Mouse (Mus musculus): ENCODE data around the gene Gdpd3. TPM values are rescaled to one million over a fixed set of nuclear protein-coding genes. Genes with fewer than 3 reads are reported as not detected.

The Gdpd3 gene
- total and polyA plus RNA-seq, 2 experiments from 2014 or later, result 0.97 to 2.5 TPM

DNA sequence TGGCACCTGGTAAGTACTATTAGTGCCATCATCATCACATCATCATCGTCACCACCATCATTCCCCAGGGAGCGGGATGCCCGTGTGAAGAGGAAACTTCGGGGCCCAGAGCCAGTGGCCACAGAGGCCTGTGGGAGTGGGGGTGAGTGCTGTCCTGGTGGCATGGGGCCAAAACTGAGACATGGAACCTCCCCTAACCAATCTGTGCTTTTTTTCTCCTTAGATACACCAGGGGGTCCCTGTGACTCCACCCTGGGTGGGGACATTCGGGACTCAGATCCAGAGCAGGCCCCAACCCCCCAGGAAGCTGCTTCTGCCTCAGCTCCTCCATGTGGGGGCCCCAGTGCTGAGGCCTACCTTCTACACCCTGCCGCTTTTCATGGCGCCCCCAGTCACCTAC, 18.3 kb downstream of the Gdpd3 start:
- Histone ChIP-seq H3K36me3 (ENCODE audit: insufficient read depth) (peaks cover 61% of the 10 kb centered on the region), H3K4me1 (ENCODE audit: insufficient read depth) (peaks cover 5% of the 10 kb centered on the region; the same call in 1 of the 2 replicates), H3K27ac (ENCODE audit: low read depth, low read length) (no peak overlapping the region), H3K4me3 (ENCODE audit: low read depth, low read length) (no peak overlapping the region), H3K9me3 (ENCODE audit: low read length) (no peaks in the 10 kb centered on the region), H3K4me2 (ENCODE audit: low read depth) (no peak overlapping the region), H3K9ac (no peak overlapping the region), H3K27me3 (ENCODE audit: insufficient read depth, low read length) (no peaks in the 10 kb centered on the region)
- TF ChIP-seq CTCF (IDR thresholded peaks at IDR 0.05; ENCODE audit: low read depth), result no peak
- DNase-seq, result no peak
- no peak for ATAC-seq
- WGBS, result 92% methylated on average over 7 of the region's 7 CpGs

DNA sequence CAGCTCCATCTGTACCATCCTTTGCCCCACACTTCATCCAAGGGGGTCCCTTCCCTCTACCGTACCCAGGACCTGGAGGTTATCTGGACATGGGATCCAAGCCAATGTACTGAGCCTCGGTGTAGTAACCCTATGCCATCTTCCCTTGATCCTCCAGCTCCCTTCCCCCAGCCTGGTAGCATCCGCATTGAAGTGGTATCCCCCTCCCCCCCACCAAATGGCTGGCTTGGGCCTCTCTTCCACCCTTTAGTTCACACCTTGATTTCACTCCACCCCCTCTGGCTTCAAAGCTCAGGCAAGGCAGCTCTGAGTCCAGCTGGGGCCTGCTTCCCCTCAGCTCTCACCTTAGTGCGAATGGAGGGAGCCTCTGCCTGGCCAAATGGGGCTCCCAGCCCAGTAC, 18.9 kb downstream of the Gdpd3 start:
- no peak overlapping the region for H3K9ac ChIP-seq
- no peak overlapping the region for H3K4me2 ChIP-seq (ENCODE audit: low read depth)
- peaks cover 5% of the 10 kb centered on the region; the same call in 1 of the 2 replicates for H3K4me1 ChIP-seq (ENCODE audit: insufficient read depth)
- DNase-seq (no peak), ATAC-seq (no peak)
- no peak overlapping the region for H3K4me3 ChIP-seq (ENCODE audit: low read depth, low read length)
- H3K27me3 ChIP-seq (ENCODE audit: insufficient read depth, low read length), result no peaks in the 10 kb centered on the region
- no peak for TF ChIP-seq CTCF (IDR thresholded peaks at IDR 0.05; ENCODE audit: low read depth)
- no peaks in the 10 kb centered on the region for H3K9me3 ChIP-seq (ENCODE audit: low read length)
- WGBS, result 86% methylated on average over 4 of the region's 4 CpGs
- peaks cover 67% of the 10 kb centered on the region for H3K36me3 ChIP-seq (ENCODE audit: insufficient read depth)
- no peak overlapping the region for H3K27ac ChIP-seq (ENCODE audit: low read depth, low read length)

- Histone ChIP-seq H3K27me3 (ENCODE audit: insufficient read depth, low read length) (no peaks in the 10 kb centered on the region), H3K4me2 (ENCODE audit: low read depth) (no peak overlapping the region), H3K4me3 (ENCODE audit: low read depth, low read length) (no peak overlapping the region), H3K36me3 (ENCODE audit: insufficient read depth) (peaks cover 68% of the 10 kb centered on the region), H3K27ac (ENCODE audit: low read depth, low read length) (no peak overlapping the region), H3K9ac (no peak overlapping the region), H3K4me1 (ENCODE audit: insufficient read depth) (peaks cover 2% of the 10 kb centered on the region; the same call in 1 of the 2 replicates), H3K9me3 (ENCODE audit: low read length) (no peaks in the 10 kb centered on the region)
- no peak for DNase-seq
- 92% methylated on average over 14 of the region's 14 CpGs for WGBS
- ATAC-seq, result no peak
- no peak for TF ChIP-seq CTCF (IDR thresholded peaks at IDR 0.05; ENCODE audit: low read depth)
These were observed 20.0 kb downstream of the Gdpd3 start for GRCm38 (mm10) chr7:126786142-126786541.

DNA sequence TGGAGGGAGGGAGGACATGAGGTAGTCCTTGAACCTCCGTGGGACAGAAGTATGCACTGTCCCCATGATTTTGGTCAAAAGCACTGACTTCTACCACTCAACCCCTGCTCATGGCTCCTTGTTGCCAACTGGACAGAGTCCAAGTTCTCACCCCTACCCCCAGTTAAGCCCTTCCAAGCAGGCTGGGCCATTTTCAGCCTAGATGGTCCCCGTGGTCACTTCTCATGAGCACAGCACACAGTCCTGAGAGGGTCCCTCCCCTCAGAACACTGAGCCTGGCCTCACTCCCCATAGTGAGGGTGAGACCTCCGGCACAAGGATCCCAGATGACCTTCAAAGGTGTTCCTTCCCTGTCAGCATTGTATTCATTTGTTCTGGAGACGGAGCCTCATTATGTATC, 23.0 kb downstream of the Gdpd3 start:
- peaks cover 64% of the 10 kb centered on the region for H3K36me3 ChIP-seq (ENCODE audit: insufficient read depth)
- H3K9me3 ChIP-seq (ENCODE audit: low read length), result no peaks in the 10 kb centered on the region
- no peak overlapping the region for H3K4me2 ChIP-seq (ENCODE audit: low read depth)
- ATAC-seq (no peak), DNase-seq (no peak)
- no peaks in the 10 kb centered on the region for H3K27me3 ChIP-seq (ENCODE audit: insufficient read depth, low read length)
- WGBS, result 90% methylated on average over 4 of the region's 4 CpGs
- no peak for TF ChIP-seq CTCF (IDR thresholded peaks at IDR 0.05; ENCODE audit: low read depth)
- H3K4me3 ChIP-seq (ENCODE audit: low read depth, low read length), result no peak overlapping the region
- H3K4me1 ChIP-seq (ENCODE audit: insufficient read depth), result peaks cover 4% of the 10 kb centered on the region; the same call in 1 of the 2 replicates
- H3K27ac ChIP-seq (ENCODE audit: low read depth, low read length), result no peak overlapping the region
- H3K9ac ChIP-seq, result no peak overlapping the region

DNA sequence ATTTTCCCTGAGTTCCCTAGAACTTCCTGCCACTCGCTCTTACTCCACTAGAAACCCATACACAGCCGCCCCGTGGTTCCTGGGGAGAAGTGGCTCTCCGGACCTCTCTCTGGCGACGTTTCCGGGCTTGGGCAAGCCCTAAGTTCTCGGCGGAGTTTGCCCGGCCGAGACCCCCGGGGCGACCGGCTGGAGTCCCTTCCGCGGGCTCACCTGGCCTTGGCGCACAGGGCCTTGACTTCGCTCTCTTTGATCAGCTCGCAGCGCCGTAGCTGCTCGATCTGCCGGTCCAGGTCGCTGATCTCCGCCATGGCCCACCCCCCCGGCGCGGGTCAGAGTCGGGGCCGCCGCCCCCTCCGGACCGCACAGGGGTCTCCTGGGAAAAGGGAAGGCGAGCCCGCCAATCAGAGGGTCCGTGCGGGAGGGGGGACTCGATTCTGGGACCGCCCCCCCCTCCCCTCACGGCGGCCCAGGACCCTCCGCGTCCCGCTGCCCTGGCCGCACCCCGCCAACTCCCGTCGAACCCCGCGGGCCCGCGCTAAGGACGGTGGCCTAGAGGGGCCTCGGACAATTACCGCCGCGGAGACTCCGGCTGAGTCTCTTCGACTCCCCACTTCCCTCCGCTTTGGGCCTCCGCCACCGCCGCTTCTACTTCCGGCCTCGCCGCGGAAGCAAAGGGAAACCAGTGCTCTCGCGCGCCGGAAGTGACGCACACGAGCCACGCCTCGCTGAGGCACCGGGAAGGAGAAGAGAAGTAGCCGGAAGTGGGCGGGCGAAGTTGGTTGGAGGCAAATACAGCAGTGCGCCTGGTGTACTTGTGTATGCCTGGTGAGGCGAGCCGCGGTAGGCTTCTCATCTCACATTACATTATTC, 26.0 kb downstream of the Gdpd3 start, which contains the start of gene Ppp4c:
Ppp4c (minus strand) TSS at position 646 of the 870 bp plus-strand sequence.
- no peak for TF ChIP-seq CTCF (IDR thresholded peaks at IDR 0.05; ENCODE audit: low read depth)
- Histone ChIP-seq H3K4me1 (ENCODE audit: insufficient read depth) (peaks cover 4% of the 10 kb centered on the region; the same call in 1 of the 2 replicates), H3K4me2 (ENCODE audit: low read depth) (peak within 1 kb of the TSS; percentile 86), H3K4me3 (ENCODE audit: low read depth, low read length) (peak within 1 kb of the TSS; percentile 91), H3K36me3 (ENCODE audit: insufficient read depth) (peaks cover 62% of the 10 kb centered on the region), H3K27ac (ENCODE audit: low read depth, low read length) (peak within 1 kb of the TSS; percentile 92), H3K9ac (peak within 1 kb of the TSS; percentile 90), H3K9me3 (ENCODE audit: low read length) (no peaks in the 10 kb centered on the region), H3K27me3 (ENCODE audit: insufficient read depth, low read length) (no peaks in the 10 kb centered on the region)
- DNase-seq, result peak; percentile 99
- 4% methylated on average over 77 of the region's 83 CpGs for WGBS
- ATAC-seq, result peak; percentile 97

DNA sequence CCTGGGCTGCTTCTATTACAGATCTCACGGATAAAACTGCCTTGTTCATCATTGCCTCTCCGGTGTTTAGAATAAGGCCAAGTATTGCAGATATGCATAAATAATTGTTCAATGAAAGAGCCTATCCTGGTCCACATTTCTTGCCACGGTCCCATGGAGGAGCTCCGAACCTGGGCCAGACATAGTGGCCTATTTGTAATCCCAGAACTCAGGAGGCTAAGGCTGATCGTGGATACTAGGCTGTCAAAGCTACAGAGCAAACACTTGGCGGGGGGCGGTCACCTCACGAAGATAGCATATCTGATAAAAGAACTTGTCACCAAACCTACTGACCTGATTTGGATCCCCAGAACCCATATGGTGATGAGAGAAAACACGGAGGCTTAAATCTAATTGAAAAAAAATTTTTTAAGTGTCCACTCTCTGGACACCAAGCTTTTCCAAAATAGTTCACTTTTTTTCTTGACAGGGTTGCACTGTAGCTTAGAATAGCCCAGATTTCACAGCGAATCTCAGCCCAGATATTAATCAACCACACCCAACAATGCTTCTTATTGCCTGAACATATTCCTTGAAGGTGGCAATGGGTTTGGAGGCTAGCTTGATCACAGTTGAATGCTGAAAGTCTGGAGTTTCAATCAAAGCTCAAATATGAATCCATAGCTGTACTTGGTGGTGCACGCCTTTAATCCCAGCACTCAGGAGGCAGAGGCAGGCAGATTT, 26.7 kb downstream of the Gdpd3 start:
- peak; percentile 10 for ATAC-seq
- Histone ChIP-seq H3K9me3 (ENCODE audit: low read length) (no peaks in the 10 kb centered on the region), H3K27ac (ENCODE audit: low read depth, low read length) (peak overlapping the region; percentile 92), H3K27me3 (ENCODE audit: insufficient read depth, low read length) (no peaks in the 10 kb centered on the region), H3K4me1 (ENCODE audit: insufficient read depth) (peaks cover 7% of the 10 kb centered on the region), H3K36me3 (ENCODE audit: insufficient read depth) (peaks cover 54% of the 10 kb centered on the region), H3K4me3 (ENCODE audit: low read depth, low read length) (peak overlapping the region; percentile 91), H3K4me2 (ENCODE audit: low read depth) (peak overlapping the region; percentile 86), H3K9ac (peak overlapping the region; percentile 90)
- no peak for DNase-seq
- no peak for TF ChIP-seq CTCF (IDR thresholded peaks at IDR 0.05; ENCODE audit: low read depth)
- WGBS, result 31% methylated on average over 11 of the region's 11 CpGs

All from forebrain, postnatal 0 days (tissue).